In the genomic region with DNA sequence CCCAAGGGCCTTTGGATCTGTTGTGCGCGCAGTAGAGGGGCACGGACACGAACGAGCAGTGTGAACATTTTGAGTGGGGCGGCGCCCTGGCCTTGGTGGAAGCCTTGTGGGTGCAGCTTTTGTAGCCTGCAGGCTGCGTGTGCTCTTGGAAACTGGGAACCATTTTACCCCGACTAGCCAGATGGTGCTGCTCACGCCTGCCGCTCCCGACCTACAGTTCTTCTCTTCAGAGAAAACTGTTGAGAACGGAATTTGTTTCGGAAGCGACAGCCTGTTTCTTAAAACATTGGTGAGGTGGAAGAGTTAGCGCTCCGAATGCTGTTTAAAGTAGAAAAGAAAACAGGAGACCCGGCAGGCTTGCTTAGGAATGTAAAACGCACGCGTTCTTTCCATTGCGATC, we compare ENCODE assay signal across 17 mouse cellular contexts. TPM values are rescaled to one million over a fixed set of nuclear protein-coding genes. Genes with fewer than 3 reads are reported as not detected.
DNase-seq lines count a peak whose midpoint lies in the region; TF ChIP-seq lines count a peak whose summit lies in the region.
"Had no signal": no experiment of that assay in that cellular context is flagged by ENCODE, and none has a peak within 500 bp of the region (broad histone marks: within the 10 kb centered on the region; RNA-seq: fewer than 3 reads in every experiment).

No protein-coding gene starts in this region.

- H3K4me3 ChIP-seq in left cerebral cortex, adult 2 months = no peak overlapping the region
- H3K4me3 ChIP-seq: hindbrain, embryonic 15.5 days; limb, embryonic 12.5 days; neural tube, embryonic 13.5 days; stomach, embryonic 15.5 days had no signal

- no peak for TF ChIP-seq CTCF in left cerebral cortex, adult 2 months (IDR thresholded peaks at IDR 0.05)

- peak; percentile 68 for DNase-seq in heart, adult 11 months
- DNase-seq in heart, postnatal 25 days (ENCODE audit: low spot score) = no peak
- peak; percentile 68 to 84 for DNase-seq in frontal cortex, adult 2 months (ENCODE audit: extremely low spot score in 1 of 2, low spot score in 1 of 2)
- DNase-seq in left cerebral cortex, adult 2 months (ENCODE audit: extremely low spot score in 1 of 2, low spot score in 2 of 2) = peak; percentile 53 to 66
- peak; percentile 65 to 75 for DNase-seq in right cerebral cortex, postnatal 36 days (ENCODE audit: low spot score in 2 of 2)
- DNase-seq in kidney, postnatal 4 days = no peak
- no peak for DNase-seq in MN1 (ENCODE audit: low spot score)
- no peak for DNase-seq in thymus, adult 18-20 months
- DNase-seq: adrenal gland, postnatal 25 days; kidney, adult 9 months; liver, postnatal 0 days had no signal

- peak overlapping the region; percentile 78 for H3K27ac ChIP-seq in left cerebral cortex, adult 2 months
- H3K27ac ChIP-seq: hindbrain, embryonic 15.5 days; limb, embryonic 12.5 days; neural tube, embryonic 13.5 days; stomach, embryonic 15.5 days had no signal

- intact Hi-C loops in heart, postnatal 25 days (cut with DNase I) = no loop called here
- intact Hi-C loops in left cerebral cortex, adult 2 months (cut with DNase I) = loop anchor here (5.0 kb wide), 1 partner anchor 235 kb away; no protein-coding TSS in a partner anchor

RNA-seq across cellular contexts. Expression of a gene that starts 25.7 kb away (rescaled TPM):
- total RNA-seq in heart, postnatal 25 days (2021) = 10 to 100 TPM; 52.1 to 59.3 TPM
- 17.7 and 20.7 TPM in 2 replicates for polyA plus RNA-seq in frontal cortex, adult 2 months (2012; rRNA removed)
- total RNA-seq in left cerebral cortex, adult 2 months (2021) = 10 to 100 TPM; 25.1 to 30.1 TPM

RNA-seq across cellular contexts. Expression of a gene that starts 41.2 kb away (rescaled TPM):
- total RNA-seq in heart, postnatal 25 days (2021) = not detected
- not detected in 2 replicates for polyA plus RNA-seq in frontal cortex, adult 2 months (2012; rRNA removed)
- not detected for total RNA-seq in left cerebral cortex, adult 2 months (2021)
- polyA plus RNA-seq: heart, embryonic 16.5 days; hindbrain, embryonic 15.5 days; limb, embryonic 12.5 days; liver, postnatal 0 days; midbrain, embryonic 16.5 days; neural tube, embryonic 13.5 days had no signal

RNA-seq across cellular contexts. Expression of a gene that starts 58.2 kb away (rescaled TPM):
- 1 to 10 TPM; 8.0 to 8.2 TPM for total RNA-seq in heart, postnatal 25 days (2021)
- 2.9 and 3.4 TPM in 2 replicates for polyA plus RNA-seq in frontal cortex, adult 2 months (2012; rRNA removed)
- total RNA-seq in left cerebral cortex, adult 2 months (2021) = 1 to 10 TPM; 1.8 to 2.9 TPM

Comparison
In these comparisons a context has a peak if more than half of its experiments do, and no peak if none do; other contexts are left out.
1. DNase-seq: peak in heart, adult 11 months (single experiment), frontal cortex, adult 2 months (2 of 2), left cerebral cortex, adult 2 months (2 of 2) and right cerebral cortex, postnatal 36 days (2 of 2); none in heart, postnatal 25 days (single experiment), kidney, postnatal 4 days (0 of 2), MN1 (single experiment) and thymus, adult 18-20 months (0 of 2).